24 mouse cellular contexts compared by ENCODE assay signal in genomic region chr6:15486909-15487308, GRCm38 (mm10).
"Had no signal": no experiment of that assay in that cellular context is flagged by ENCODE, and none has a peak within 500 bp of the region (broad histone marks: within the 10 kb centered on the region; RNA-seq: fewer than 3 reads in every experiment).

No protein-coding gene starts in this region.

- ATAC-seq: forebrain, postnatal 0 days; hindbrain, embryonic 16.5 days; inflammation-experienced regulatory T-cells, adult 6 months; intestine, embryonic 15.5 days; intestine, postnatal 0 days had no signal

- H3K36me3 ChIP-seq: hindbrain, embryonic 10.5 days; hindbrain, embryonic 12.5 days; intestine, embryonic 15.5 days; limb, embryonic 10.5 days; limb, embryonic 12.5 days had no signal

- DNase-seq: forebrain, postnatal 0 days; gastrocnemius, postnatal 14 days; gastrocnemius, postnatal 36 days; heart, adult 11 months; heart, adult 2 months; heart, postnatal 10 days; heart, postnatal 4 days; kidney, adult 18-20 months; kidney, adult 8-10 months; kidney, postnatal 10 days; kidney, postnatal 25 days; layer of hippocampus, adult 9-11 months; layer of hippocampus, postnatal 36 days; liver had no signal

- H3K9ac ChIP-seq: forebrain, postnatal 0 days; hindbrain, embryonic 12.5 days; hindbrain, embryonic 14.5 days; intestine, embryonic 15.5 days; limb, embryonic 12.5 days had no signal

- H3K4me1 ChIP-seq: hindbrain, embryonic 10.5 days; hindbrain, embryonic 12.5 days; intestine, embryonic 15.5 days; limb, embryonic 10.5 days; limb, embryonic 12.5 days had no signal

- H3K9me3 ChIP-seq: hindbrain, embryonic 10.5 days; hindbrain, embryonic 12.5 days; intestine, embryonic 15.5 days; limb, embryonic 10.5 days; limb, embryonic 12.5 days had no signal

- H3K4me2 ChIP-seq: heart, embryonic 11.5 days; hindbrain, embryonic 12.5 days; hindbrain, embryonic 14.5 days; intestine, embryonic 15.5 days; limb, embryonic 12.5 days had no signal

- H3K27me3 ChIP-seq: hindbrain, embryonic 12.5 days; intestine, embryonic 15.5 days; limb, embryonic 12.5 days had no signal

- H3K27ac ChIP-seq: heart, adult 2 months; hindbrain, embryonic 10.5 days; hindbrain, embryonic 12.5 days; hindbrain, embryonic 14.5 days; intestine, embryonic 15.5 days; limb, embryonic 10.5 days; limb, embryonic 12.5 days had no signal

- H3K4me3 ChIP-seq: heart, adult 2 months; hindbrain, embryonic 10.5 days; hindbrain, embryonic 12.5 days; intestine, embryonic 15.5 days; limb, embryonic 10.5 days; limb, embryonic 12.5 days had no signal
